Mouse (Mus musculus): ENCODE measurements around the gene Gm20696.

- TF ChIP-seq EP300 (IDR thresholded peaks at IDR 0.05; ENCODE audit: low read length) (no peak), USF1 (IDR thresholded peaks at IDR 0.05; ENCODE audit: low read depth, low read length) (no peak), CTCF (conservative IDR thresholded peaks at IDR 0.05 in 1 of 2, IDR thresholded peaks at IDR 0.05 in 1 of 2; ENCODE audit: low read depth in 2 of 2, low read length in 2 of 2) (no peak), NRF1 (IDR thresholded peaks at IDR 0.05; ENCODE audit: low read depth, low read length) (no peak), MAFK (IDR thresholded peaks at IDR 0.05; ENCODE audit: insufficient replicate concordance, low read length) (no peak), HCFC1 (IDR thresholded peaks at IDR 0.05; ENCODE audit: low read depth, low read length) (no peak), ZKSCAN1 (IDR thresholded peaks at IDR 0.05; ENCODE audit: borderline replicate concordance, low read depth, low read length) (no peak)
These were observed 65.7 kb downstream of the Gm20696 start for GRCm38 (mm10) chr6:99600886-99601285.
